Mouse (Mus musculus) right cerebral cortex, postnatal 25 days (tissue): ENCODE measurements at regions not wholly inside any gene's neighbourhood (a gene's known extent, or its start where the extent isn't known, plus 50 kb on each side); places are given as distances from the start of the nearest gene placed in this dataset.

Source experiments
- DNase-seq: peaks from one replicate; pipeline ENCODE4 v3.0.0; 2022

GRCm38 (mm10) chr13:84565644-84566532, 343.8 kb downstream of the Tmem161b start:
- no peak for DNase-seq

- no peak for DNase-seq
These were observed 344.4 kb downstream of the Tmem161b start for GRCm38 (mm10) chr13:84566533-84566832.

GRCm38 (mm10) chr13:84569371-84569770, 347.3 kb downstream of the Tmem161b start:
- DNase-seq: no peak

DNA sequence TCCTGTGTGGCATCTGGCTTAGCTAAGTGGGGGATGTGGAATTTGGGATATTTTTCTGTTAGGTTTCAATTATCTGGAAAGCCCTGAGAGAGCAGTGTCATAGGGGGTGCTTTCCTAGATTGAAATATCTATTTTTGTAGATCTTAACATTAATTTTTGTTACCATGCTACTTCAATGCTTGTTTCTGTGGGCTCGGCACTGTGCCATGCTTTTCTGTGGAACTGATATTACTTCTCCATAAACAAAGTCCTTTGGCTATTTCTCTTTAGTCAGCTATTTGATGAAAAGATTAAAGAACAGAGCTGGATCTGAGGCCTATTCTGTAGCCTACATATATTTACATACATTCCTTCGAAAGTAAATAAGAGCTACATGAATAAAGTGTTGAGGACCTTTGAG, 348.1 kb downstream of the Tmem161b start:
- no peak for DNase-seq

DNA sequence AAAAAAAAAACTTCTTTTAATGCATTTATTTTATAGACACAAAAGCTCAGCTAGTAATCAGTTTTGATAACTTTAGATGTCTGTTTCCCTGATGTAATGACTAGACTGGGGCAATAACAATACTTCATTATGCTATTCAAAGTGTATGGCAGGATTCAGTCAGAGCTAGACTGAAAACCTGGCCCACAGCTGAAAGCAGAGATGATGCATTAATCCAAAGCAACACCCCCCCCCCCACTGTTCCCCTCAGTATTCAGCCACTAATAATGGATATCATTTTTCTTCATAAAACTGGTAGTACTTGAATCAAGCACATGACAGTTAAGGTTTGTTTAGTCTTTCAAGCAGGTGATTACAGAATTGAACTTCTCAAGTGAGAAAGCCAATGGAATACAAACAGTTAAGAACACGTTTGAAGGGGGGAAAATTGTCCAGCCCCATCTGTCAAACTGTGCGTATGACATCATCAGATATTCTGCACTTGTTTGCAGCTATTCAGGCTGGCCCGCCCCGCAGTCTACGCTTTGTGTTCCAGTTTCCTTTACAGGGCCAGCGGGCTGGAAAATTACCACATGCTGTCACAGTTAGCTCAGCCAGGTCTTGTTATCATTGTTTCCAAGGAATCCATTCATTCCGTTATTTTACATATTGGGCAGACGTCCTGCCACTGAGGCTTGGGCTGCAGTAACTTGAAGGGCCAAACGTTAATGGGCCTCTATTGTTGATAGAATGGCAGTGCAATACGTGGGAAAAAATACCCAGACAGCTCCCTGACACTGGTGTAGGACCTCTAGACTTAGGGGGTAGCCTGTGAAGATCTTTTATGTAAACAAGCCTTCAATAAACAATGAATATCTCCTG, 349.1 kb downstream of the Tmem161b start:
- DNase-seq: peak; percentile 11

- no peak for DNase-seq
These were observed 349.7 kb downstream of the Tmem161b start for GRCm38 (mm10) chr13:84571845-84572193.

GRCm38 (mm10) chr13:84572231-84572630, 350.1 kb downstream of the Tmem161b start:
- no peak for DNase-seq

- no peak for DNase-seq
These were observed 374.6 kb downstream of the Tmem161b start for GRCm38 (mm10) chr13:84596585-84597142.

- no peak for DNase-seq
These were observed 380.5 kb downstream of the Tmem161b start for GRCm38 (mm10) chr13:84602612-84603011.

GRCm38 (mm10) chr13:84612497-84612896, 390.4 kb downstream of the Tmem161b start:
- no peak for DNase-seq

- peak; percentile 55 for DNase-seq
These were observed 390.9 kb downstream of the Tmem161b start for GRCm38 (mm10) chr13:84613004-84613403.

DNA sequence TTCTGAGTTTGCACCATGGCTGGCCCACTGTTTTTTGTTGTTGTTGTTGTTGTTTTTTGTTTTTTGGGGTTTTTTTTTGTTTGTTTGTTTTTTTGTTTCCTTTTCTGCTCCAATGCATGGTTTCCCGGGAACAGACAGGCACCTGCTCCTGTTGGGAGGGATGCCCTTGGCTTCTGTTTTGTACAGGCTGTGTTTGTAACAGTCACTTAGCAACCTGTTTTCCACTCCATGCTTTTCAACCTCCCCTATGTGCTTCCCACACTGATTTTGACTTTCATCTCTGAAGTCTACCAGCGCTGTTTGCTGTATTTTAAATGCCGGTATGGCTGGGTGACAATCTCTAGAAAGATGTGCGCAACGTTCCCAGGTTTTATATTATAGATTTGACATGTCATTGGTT, 402.6 kb downstream of the Tmem161b start:
- DNase-seq: peak; percentile 7

DNA sequence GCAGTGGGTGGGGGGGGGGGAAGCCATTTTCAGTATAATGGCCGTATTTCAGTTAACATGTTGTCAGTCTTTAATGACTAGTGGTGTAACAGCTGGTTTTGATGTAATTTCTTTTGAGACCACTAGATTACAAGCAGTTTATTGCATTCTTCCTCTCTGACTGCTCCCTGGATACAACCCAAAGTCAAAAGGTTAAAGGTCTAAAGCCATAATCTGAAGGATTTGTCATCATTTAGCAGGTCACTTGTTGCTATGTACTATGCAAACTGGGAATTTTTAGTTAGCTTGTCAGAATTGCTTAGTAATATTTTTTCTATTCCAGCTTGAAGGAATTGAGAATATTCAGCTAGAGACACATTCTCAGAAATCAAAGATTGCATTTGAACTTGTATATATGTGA, 403.4 kb downstream of the Tmem161b start:
- DNase-seq: no peak

GRCm38 (mm10) chr13:84625927-84626326, 403.8 kb downstream of the Tmem161b start:
- DNase-seq: no peak

DNA sequence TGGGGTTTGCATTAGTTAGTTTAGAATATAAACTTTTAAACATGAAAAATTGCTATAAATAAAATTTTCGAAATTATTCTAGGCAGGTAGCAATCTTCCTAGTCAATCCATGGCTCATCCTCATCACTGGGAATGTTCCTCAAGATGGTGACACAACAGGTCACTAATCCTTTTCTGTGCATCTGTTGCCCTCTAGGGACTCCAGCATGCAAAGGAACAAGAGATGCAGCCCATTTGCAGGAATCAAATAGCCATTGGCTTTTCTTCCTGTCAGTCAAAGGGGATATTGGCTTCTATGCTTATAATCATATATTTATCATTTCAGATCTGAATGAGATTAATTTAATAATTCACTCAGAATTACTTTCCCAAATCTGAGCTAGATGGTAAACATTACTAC, 404.3 kb downstream of the Tmem161b start:
- DNase-seq: no peak

DNA sequence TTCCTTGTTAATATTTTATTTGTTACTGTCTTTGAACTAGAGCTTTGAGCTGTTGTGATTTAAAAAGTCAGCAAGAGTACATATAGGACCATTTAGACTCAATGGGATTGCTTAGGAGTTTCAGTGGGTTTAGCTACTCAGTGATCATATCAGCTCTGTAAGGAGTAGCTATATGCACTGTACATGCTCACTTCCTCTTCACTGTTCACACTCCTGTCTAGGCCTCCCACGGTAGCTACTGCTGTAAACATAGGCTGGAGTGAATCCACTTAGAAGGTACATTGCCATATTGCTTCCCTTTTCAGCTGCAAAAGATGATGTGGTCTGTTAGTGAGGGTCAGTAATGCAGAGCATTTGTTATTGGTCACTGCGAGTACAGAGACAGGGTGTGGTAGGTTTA, 408.6 kb downstream of the Tmem161b start:
- no peak for DNase-seq

GRCm38 (mm10) chr13:84632493-84632892, 410.4 kb downstream of the Tmem161b start:
- DNase-seq: no peak

- DNase-seq: no peak
These were observed 414.7 kb downstream of the Tmem161b start for GRCm38 (mm10) chr13:84636831-84637230.

DNA sequence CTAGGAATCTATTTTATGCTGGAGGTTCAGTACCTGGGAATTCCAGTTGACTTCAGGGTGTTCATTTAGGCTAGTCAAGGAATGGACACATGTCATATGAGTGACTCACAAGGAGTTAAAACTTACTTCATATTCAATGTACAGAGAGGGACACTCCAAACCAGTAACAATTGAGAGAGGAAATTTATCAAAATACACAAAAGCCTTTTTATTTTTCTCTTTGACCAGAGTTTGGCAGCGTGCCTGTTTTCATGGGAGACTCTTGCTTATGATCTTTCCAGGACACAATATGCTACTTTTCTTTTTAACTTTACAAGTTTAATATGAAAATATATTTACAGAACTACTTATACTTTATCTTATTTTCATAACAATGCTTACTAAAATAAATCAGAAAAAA, 415.5 kb downstream of the Tmem161b start:
- DNase-seq: no peak

- no peak for DNase-seq
These were observed 416.4 kb downstream of the Tmem161b start for GRCm38 (mm10) chr13:84638401-84638934.

DNA sequence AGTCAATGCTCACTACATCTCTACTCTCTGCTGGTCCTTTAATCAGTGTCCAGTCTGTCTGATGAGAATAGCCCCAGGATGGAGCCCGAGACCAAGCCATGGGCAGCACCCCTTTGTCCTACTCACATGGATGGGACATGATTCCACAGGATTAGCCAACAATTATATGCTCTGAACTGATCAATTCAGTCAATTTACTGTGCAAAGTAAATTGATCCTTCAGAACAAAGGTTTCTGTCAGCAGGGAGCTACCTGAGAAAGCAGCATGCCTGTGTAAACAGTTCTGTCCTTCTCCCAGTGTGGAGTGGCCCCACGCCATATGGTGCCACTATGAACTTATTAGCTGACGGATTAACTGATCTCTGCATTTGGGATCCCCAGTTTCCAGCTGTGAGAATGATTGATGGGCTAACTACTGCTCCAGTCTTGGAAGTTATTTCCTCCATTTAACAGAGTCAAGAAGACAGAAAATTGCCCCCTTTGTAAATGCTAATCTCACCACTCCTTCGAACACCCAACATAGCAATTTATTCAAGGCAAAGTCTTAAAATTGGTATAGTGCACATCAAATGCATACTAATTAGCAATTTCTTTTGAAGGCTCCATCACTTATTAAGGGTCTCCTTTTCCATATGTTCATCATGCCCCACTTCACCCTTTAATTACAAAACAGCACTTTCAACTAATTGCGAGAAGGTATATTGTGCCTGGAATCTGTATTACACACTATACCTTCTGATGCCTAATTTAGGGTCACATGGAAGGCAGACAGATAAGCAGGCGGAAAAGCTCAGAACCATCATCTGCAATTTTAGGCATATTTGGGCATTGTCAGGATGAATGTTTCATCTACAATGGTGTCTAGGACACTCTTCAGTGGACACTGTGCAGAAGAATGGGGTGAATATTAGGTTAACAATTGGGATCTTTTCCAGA, 417.3 kb downstream of the Tmem161b start:
- no peak for DNase-seq

DNA sequence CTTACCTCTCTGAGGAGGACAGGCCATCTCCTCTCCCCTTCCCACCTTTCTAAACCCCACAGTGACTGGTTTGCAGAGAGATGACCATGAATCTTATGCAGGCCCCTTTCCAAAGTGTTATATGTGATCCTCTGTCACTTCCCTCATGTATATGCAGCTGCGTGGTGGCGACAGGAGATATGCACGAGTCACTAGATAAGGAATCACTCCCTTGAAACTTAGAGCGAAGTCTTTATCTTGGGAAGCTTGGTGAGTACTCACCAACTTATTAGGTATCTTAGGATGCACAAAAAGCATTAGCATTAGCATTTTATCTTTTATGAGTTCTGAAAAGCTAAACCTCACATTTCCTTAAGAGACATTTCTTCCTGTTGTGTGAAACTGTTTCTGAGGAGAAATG, 421.9 kb downstream of the Tmem161b start:
- no peak for DNase-seq
